Mouse (Mus musculus): ENCODE measurements around the gene Gm13889. TPM values are rescaled to one million over a fixed set of nuclear protein-coding genes. Genes with fewer than 3 reads are reported as not detected.

Gm13889 gene
- polyA plus RNA-seq, 1 experiment: 12.3 TPM

DNA sequence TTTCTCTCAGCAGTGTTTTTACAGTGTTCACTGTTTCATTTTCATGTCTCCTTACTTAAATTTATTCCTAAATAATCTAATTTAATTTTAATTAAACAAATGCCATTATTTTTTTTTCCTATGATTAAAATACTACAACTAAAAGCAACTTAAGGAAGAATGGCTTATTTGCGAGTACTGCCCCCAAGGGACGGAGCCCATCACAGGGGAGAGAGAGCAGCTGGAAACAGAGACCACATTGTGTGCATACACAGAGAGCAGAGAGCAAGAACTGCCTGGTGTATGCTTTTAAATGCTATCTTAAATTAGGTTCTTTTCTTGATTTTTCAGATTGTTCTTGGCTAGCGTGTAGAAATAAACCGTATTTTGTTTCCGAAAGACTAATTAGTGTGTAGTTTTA lies 10.0 kb downstream of the Gm13889 start:
- WGBS: 83% methylated on average over 5 of the region's 5 CpGs
- no peak for TF ChIP-seq CTCF (IDR thresholded peaks at IDR 0.05; ENCODE audit: extremely low read depth, insufficient read depth, insufficient read length, insufficient replicate concordance)
- no peak for TF ChIP-seq POLR2A (IDR thresholded peaks at IDR 0.05; ENCODE audit: low read depth, low read length)
- H3K27me3 ChIP-seq (ENCODE audit: control insufficient read depth, insufficient read depth, low read length): no peaks in the 10 kb centered on the region

DNA sequence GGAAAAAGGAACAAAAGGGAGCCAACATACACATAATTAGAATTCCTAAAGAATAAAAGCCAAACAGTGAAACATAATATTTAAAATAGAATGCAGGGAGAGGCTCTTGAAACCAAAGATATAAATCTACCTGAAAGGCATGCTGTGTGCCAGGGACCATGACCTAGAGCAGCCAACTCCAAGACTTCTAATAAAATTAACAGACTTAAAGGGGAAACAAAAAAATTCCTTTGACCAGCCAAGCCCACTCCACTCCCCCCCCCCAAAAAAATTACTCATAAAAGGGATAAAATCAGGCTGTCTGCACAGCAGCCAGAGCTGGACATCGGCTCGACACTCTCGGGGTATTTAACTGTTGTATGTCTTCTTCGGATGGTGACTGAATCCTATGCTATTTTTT lies 12.1 kb downstream of the Gm13889 start:
- TF ChIP-seq CTCF (IDR thresholded peaks at IDR 0.05; ENCODE audit: extremely low read depth, insufficient read depth, insufficient read length, insufficient replicate concordance) (no peak), POLR2A (IDR thresholded peaks at IDR 0.05; ENCODE audit: low read depth, low read length) (no peak)
- 88% methylated on average over 4 of the region's 4 CpGs for WGBS
- H3K36me3 ChIP-seq (ENCODE audit: control insufficient read depth, insufficient read depth, low read length): no peaks in the 10 kb centered on the region

More for the DNA sequence above, 10.0 kb downstream of the Gm13889 start:
- DNase-seq (ENCODE audit: low read depth in 1 of 2, low spot score in 2 of 2): no peak
- Histone ChIP-seq H3K27ac (ENCODE audit: insufficient read depth, low read length) (no peak overlapping the region), H3K36me3 (ENCODE audit: control insufficient read depth, insufficient read depth, low read length) (no peaks in the 10 kb centered on the region), H3K4me3 (ENCODE audit: extremely low read depth, insufficient read depth, insufficient read length) (no peak overlapping the region), H3K4me1 (ENCODE audit: control insufficient read depth, insufficient read depth, insufficient read length) (no peaks in the 10 kb centered on the region)

DNA sequence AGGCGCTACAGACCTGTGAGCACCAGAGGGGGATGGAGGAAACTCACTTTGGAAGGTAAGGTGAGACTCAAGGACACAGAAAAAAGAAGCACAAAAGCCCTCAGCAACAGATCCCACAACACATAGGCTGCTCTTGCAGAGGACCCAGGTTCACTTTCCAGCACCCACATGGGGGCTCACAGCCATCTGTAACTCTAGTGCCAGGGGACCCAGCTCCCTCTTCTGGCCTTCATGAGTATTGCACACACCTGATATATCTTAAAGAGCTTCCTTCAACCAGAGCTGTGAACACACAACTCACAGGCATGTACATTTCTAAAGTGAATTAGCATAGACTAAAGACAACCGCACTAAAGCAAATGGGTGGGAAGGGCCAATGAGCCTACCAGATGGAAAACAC lies 12.9 kb downstream of the Gm13889 start:
- 90% methylated on average over 2 of the region's 2 CpGs for WGBS
- DNase-seq (ENCODE audit: low read depth in 1 of 2, low spot score in 2 of 2): no peak
- no peak overlapping the region for H3K4me3 ChIP-seq (ENCODE audit: extremely low read depth, insufficient read depth, insufficient read length)
- no peaks in the 10 kb centered on the region for H3K27me3 ChIP-seq (ENCODE audit: control insufficient read depth, insufficient read depth, low read length)
- no peaks in the 10 kb centered on the region for H3K4me1 ChIP-seq (ENCODE audit: control insufficient read depth, insufficient read depth, insufficient read length)
- no peaks in the 10 kb centered on the region for H3K36me3 ChIP-seq (ENCODE audit: control insufficient read depth, insufficient read depth, low read length)
- no peak overlapping the region for H3K27ac ChIP-seq (ENCODE audit: insufficient read depth, low read length)
- no peak for TF ChIP-seq POLR2A (IDR thresholded peaks at IDR 0.05; ENCODE audit: low read depth, low read length)
- TF ChIP-seq CTCF (IDR thresholded peaks at IDR 0.05; ENCODE audit: extremely low read depth, insufficient read depth, insufficient read length, insufficient replicate concordance): no peak

More for the DNA sequence above, 12.1 kb downstream of the Gm13889 start:
- Histone ChIP-seq H3K4me1 (ENCODE audit: control insufficient read depth, insufficient read depth, insufficient read length) (no peaks in the 10 kb centered on the region), H3K27ac (ENCODE audit: insufficient read depth, low read length) (no peak overlapping the region), H3K4me3 (ENCODE audit: extremely low read depth, insufficient read depth, insufficient read length) (no peak overlapping the region), H3K27me3 (ENCODE audit: control insufficient read depth, insufficient read depth, low read length) (no peaks in the 10 kb centered on the region)
- no peak for DNase-seq (ENCODE audit: low read depth in 1 of 2, low spot score in 2 of 2)

DNA sequence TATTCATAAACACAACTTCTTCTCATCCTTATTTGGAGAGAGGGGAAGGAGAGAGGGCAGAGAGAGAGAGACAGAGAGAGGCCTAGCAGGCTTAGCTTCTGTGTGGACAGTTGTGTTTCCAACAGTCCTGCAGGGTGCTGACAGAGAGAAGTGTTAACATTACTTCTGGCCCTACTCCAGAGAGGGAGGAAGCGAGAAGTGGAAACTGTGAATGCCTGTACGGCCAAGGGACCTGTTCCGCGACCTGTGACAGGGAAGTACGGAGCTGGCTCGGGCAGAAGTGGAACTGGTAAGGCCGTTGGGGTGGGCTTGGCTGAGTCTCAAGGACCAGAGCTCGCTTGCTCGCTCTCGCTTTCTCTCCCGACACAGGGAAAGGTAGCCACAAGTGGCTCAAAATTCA lies 15.3 kb downstream of the Gm13889 start:
- H3K36me3 ChIP-seq (ENCODE audit: control insufficient read depth, insufficient read depth, low read length): no peaks in the 10 kb centered on the region
- H3K4me3 ChIP-seq (ENCODE audit: extremely low read depth, insufficient read depth, insufficient read length): no peak overlapping the region
- WGBS: 31% methylated on average over 11 of the region's 11 CpGs
- no peak overlapping the region for H3K27ac ChIP-seq (ENCODE audit: insufficient read depth, low read length)
- no peaks in the 10 kb centered on the region for H3K27me3 ChIP-seq (ENCODE audit: control insufficient read depth, insufficient read depth, low read length)
- DNase-seq (ENCODE audit: low read depth in 1 of 2, low spot score in 2 of 2): no peak
- no peak for TF ChIP-seq CTCF (IDR thresholded peaks at IDR 0.05; ENCODE audit: extremely low read depth, insufficient read depth, insufficient read length, insufficient replicate concordance)
- TF ChIP-seq POLR2A (IDR thresholded peaks at IDR 0.05; ENCODE audit: low read depth, low read length): no peak
- H3K4me1 ChIP-seq (ENCODE audit: control insufficient read depth, insufficient read depth, insufficient read length): no peaks in the 10 kb centered on the region

DNA sequence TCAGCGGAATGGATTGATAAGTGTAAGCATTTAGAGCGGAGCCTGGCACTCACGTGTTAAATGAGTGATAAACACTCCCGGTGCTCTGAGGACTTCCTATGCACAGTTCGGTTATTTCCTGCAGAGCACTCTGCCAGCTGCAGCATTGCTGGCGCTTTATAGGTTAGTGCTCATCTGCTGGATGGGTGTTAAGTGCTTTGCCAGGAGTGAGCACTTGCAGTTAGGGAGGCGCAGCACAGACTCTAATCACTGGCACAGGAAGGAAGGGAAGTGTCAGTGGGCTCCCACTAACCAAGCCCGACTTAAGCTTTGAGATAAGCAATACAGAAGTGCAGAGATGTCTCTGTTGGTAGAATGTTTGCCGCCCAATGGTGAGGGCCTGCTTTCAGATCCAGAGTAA lies 18.5 kb downstream of the Gm13889 start:
- DNase-seq (ENCODE audit: low read depth in 1 of 2, low spot score in 2 of 2): no peak

DNA sequence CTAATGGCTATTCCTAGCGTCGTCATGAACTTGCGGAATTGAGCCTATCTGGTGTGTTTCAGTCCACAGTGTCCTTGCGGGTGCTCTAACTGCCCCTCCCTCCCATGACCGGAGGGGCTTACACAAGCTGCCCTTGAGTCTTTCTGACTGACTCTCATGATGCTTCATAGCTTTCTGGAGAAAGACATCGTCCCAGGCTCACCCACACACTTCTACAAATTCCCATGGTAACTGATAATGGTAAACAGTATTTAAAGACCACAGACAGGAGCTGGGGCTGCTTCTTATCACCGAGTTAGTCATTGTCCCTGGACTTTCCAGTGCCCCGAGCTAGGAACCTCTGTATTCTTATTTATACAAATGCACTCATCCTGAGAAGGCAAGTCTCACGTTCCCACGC lies 28.1 kb downstream of the Gm13889 start:
- WGBS: 86% methylated on average over 10 of the region's 10 CpGs
- H3K36me3 ChIP-seq (ENCODE audit: control insufficient read depth, insufficient read depth, low read length): no peaks in the 10 kb centered on the region
- DNase-seq (ENCODE audit: low read depth in 1 of 2, low spot score in 2 of 2): no peak
- no peaks in the 10 kb centered on the region for H3K27me3 ChIP-seq (ENCODE audit: control insufficient read depth, insufficient read depth, low read length)
- H3K27ac ChIP-seq (ENCODE audit: insufficient read depth, low read length): no peak overlapping the region
- H3K4me1 ChIP-seq (ENCODE audit: control insufficient read depth, insufficient read depth, insufficient read length): no peaks in the 10 kb centered on the region
- H3K4me3 ChIP-seq (ENCODE audit: extremely low read depth, insufficient read depth, insufficient read length): no peak overlapping the region
- TF ChIP-seq CTCF (IDR thresholded peaks at IDR 0.05; ENCODE audit: extremely low read depth, insufficient read depth, insufficient read length, insufficient replicate concordance): no peak
- no peak for TF ChIP-seq POLR2A (IDR thresholded peaks at IDR 0.05; ENCODE audit: low read depth, low read length)

More for the DNA sequence above, 18.5 kb downstream of the Gm13889 start:
- H3K4me3 ChIP-seq (ENCODE audit: extremely low read depth, insufficient read depth, insufficient read length): no peak overlapping the region
- WGBS: 11% methylated on average over 9 of the region's 9 CpGs
- no peak for TF ChIP-seq CTCF (IDR thresholded peaks at IDR 0.05; ENCODE audit: extremely low read depth, insufficient read depth, insufficient read length, insufficient replicate concordance)
- TF ChIP-seq POLR2A (IDR thresholded peaks at IDR 0.05; ENCODE audit: low read depth, low read length): no peak
- no peaks in the 10 kb centered on the region for H3K36me3 ChIP-seq (ENCODE audit: control insufficient read depth, insufficient read depth, low read length)
- no peaks in the 10 kb centered on the region for H3K27me3 ChIP-seq (ENCODE audit: control insufficient read depth, insufficient read depth, low read length)
- no peaks in the 10 kb centered on the region for H3K4me1 ChIP-seq (ENCODE audit: control insufficient read depth, insufficient read depth, insufficient read length)
- H3K27ac ChIP-seq (ENCODE audit: insufficient read depth, low read length): no peak overlapping the region

DNA sequence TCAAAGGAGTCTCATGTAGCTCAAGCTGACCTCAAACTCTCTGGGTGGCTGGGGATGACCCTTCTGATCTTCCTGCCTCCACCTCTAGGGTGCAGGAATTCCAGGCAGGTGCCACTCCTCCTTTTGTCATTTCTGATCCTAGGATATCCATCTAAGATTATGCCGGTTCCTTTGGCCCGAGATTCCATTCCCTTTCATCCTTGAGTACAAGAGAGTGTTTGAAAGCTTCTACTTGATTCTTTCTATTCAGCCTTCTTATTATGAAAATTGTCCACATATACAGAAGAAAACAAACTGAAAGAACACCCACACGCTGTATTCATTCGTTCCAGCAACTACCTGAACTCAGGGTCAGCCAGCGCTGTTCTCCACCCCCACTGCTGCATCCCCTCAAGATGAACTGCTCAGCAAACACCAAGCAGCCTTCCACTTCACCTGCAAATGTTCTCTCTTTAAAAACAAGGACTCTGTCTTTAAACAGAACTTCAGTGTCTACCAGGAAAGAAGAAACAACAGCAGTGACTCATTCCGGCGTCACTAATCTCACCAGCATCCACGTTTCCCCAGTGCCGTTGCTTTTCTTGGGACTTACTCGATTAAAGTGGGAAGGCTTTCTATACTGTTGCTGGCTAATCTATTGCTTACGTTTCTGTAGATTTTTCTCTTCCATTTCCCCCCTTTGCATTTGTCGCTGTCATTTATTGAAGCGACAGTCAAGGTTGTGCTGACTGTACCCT lies 29.1 kb downstream of the Gm13889 start:
- H3K27me3 ChIP-seq (ENCODE audit: control insufficient read depth, insufficient read depth, low read length): no peaks in the 10 kb centered on the region
- H3K4me1 ChIP-seq (ENCODE audit: control insufficient read depth, insufficient read depth, insufficient read length): no peaks in the 10 kb centered on the region
- H3K27ac ChIP-seq (ENCODE audit: insufficient read depth, low read length): no peak overlapping the region
- no peaks in the 10 kb centered on the region for H3K36me3 ChIP-seq (ENCODE audit: control insufficient read depth, insufficient read depth, low read length)
- H3K4me3 ChIP-seq (ENCODE audit: extremely low read depth, insufficient read depth, insufficient read length): no peak overlapping the region
- 79% methylated on average over 13 of the region's 13 CpGs for WGBS
- no peak for TF ChIP-seq POLR2A (IDR thresholded peaks at IDR 0.05; ENCODE audit: low read depth, low read length)
- no peak for TF ChIP-seq CTCF (IDR thresholded peaks at IDR 0.05; ENCODE audit: extremely low read depth, insufficient read depth, insufficient read length, insufficient replicate concordance)
- no peak for DNase-seq (ENCODE audit: low read depth in 1 of 2, low spot score in 2 of 2)

Data from spleen, adult 2 months (tissue).